Mouse (Mus musculus): ENCODE results near the gene Hoxa11. TPM values are rescaled to one million over a fixed set of nuclear protein-coding genes. Genes with fewer than 3 reads are reported as not detected.

Hoxa11 gene
- polyA plus RNA-seq, 1 experiment from 2014 or later = not detected

DNA sequence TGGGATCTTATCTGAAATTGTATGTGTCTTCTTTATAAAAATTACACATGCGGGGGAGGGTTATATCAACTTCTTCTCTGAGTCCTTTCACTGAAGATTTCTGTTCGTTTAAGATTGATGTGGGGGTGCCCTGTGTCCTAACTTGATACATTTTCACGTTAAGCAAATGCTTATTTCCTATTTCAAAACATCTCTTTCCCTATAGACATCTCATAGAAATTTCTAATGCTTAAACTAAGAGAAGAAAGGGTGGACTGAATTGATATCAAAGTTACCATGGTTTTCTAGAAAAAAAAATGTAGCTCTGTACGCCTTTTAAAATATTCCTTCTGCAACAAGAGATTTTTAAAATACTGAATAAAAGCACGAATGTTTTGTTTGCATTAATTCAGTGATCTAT, 21.6 kb upstream of the Hoxa11 start:
- no peak overlapping the region for H3K4me2 ChIP-seq (replicated peaks)
- no peak overlapping the region for H3K9ac ChIP-seq
- H3K36me3 ChIP-seq (replicated peaks; ENCODE audit: control insufficient read depth, insufficient read depth) = no peaks in the 10 kb centered on the region
- WGBS = 16% methylated on average over 5 of the region's 5 CpGs
- no peak overlapping the region for H3K27ac ChIP-seq
- no peak for ATAC-seq (ENCODE audit: low FRiP score)
- no peaks in the 10 kb centered on the region for H3K9me3 ChIP-seq (ENCODE audit: control insufficient read depth, low read length)
- DNase-seq (ENCODE audit: low spot score) = no peak
- peaks cover 99% of the 10 kb centered on the region for H3K27me3 ChIP-seq (ENCODE audit: control insufficient read depth, insufficient read depth, low read length)
- no peak overlapping the region for H3K4me3 ChIP-seq (replicated peaks; ENCODE audit: low read length)
- no peaks in the 10 kb centered on the region for H3K4me1 ChIP-seq (replicated peaks; ENCODE audit: control insufficient read depth, insufficient read depth, low read length)

DNA sequence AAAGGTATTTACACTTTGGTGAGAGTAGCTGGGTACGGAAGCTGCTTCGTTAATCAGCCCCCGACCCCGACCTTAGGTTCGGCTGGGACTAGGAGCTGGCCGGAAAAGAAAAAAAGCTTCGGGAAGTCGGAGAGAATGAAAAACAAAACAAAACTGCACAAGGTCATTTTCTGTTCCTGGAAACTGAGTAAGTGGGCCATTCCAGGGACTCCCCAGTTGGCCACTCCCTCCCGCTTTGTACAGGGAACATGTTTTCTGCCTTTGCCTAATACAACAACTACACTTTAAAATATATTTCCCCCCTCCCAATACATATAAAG, 21.0 kb upstream of the Hoxa11 start:
- H3K4me1 ChIP-seq (replicated peaks; ENCODE audit: control insufficient read depth, insufficient read depth, low read length) = no peaks in the 10 kb centered on the region
- ATAC-seq (ENCODE audit: low FRiP score) = no peak
- H3K27ac ChIP-seq = no peak overlapping the region
- no peak overlapping the region for H3K4me2 ChIP-seq (replicated peaks)
- H3K9ac ChIP-seq = no peak overlapping the region
- H3K36me3 ChIP-seq (replicated peaks; ENCODE audit: control insufficient read depth, insufficient read depth) = no peaks in the 10 kb centered on the region
- no peaks in the 10 kb centered on the region for H3K9me3 ChIP-seq (ENCODE audit: control insufficient read depth, low read length)
- 2% methylated on average over 9 of the region's 9 CpGs for WGBS
- H3K27me3 ChIP-seq (ENCODE audit: control insufficient read depth, insufficient read depth, low read length) = peaks cover 100% of the 10 kb centered on the region
- no peak for DNase-seq (ENCODE audit: low spot score)
- no peak overlapping the region for H3K4me3 ChIP-seq (replicated peaks; ENCODE audit: low read length)

DNA sequence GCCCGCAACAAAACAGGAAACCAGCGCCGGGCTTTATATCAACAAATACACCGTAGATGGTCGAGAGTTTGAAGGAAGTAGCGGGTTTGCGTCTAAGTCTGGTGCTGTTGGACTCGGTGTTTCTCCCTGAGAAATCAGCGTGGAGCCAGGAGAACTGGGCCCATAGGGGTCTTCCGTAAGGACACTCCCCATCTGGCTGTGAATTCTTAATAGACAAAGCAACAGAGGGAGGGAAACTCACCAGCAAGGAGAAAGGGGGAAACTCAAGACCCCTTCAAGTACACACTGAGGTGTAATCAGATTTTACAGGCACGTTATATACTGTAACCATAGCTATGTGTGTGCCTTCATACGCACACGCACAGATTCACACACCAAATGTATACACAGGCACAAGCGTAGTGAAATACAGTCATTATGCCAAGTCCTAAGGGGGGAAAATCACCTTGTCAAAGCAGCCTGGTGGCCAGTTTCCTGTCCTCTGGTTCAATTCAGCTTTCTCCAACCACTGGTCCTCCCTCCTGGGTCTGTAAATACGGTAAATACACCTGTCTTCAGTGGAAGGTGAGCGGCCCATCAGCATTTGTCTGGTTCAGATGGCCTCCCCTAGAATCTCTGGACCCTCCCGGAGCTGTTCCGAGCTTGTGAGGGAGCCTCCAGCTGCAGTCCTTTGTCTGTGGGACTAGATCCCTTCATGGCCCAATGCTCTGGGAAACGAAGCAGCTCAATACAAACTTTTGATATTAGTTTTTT, 20.5 kb upstream of the Hoxa11 start:
- Histone ChIP-seq H3K4me2 (replicated peaks) (no peak overlapping the region), H3K36me3 (replicated peaks; ENCODE audit: control insufficient read depth, insufficient read depth) (no peaks in the 10 kb centered on the region), H3K27ac (no peak overlapping the region), H3K4me1 (replicated peaks; ENCODE audit: control insufficient read depth, insufficient read depth, low read length) (no peaks in the 10 kb centered on the region), H3K4me3 (replicated peaks; ENCODE audit: low read length) (no peak overlapping the region), H3K27me3 (ENCODE audit: control insufficient read depth, insufficient read depth, low read length) (peaks cover 100% of the 10 kb centered on the region), H3K9me3 (ENCODE audit: control insufficient read depth, low read length) (no peaks in the 10 kb centered on the region), H3K9ac (no peak overlapping the region)
- DNase-seq (ENCODE audit: low spot score) = no peak
- 0% methylated on average over 19 of the region's 19 CpGs for WGBS
- ATAC-seq (ENCODE audit: low FRiP score) = no peak

DNA sequence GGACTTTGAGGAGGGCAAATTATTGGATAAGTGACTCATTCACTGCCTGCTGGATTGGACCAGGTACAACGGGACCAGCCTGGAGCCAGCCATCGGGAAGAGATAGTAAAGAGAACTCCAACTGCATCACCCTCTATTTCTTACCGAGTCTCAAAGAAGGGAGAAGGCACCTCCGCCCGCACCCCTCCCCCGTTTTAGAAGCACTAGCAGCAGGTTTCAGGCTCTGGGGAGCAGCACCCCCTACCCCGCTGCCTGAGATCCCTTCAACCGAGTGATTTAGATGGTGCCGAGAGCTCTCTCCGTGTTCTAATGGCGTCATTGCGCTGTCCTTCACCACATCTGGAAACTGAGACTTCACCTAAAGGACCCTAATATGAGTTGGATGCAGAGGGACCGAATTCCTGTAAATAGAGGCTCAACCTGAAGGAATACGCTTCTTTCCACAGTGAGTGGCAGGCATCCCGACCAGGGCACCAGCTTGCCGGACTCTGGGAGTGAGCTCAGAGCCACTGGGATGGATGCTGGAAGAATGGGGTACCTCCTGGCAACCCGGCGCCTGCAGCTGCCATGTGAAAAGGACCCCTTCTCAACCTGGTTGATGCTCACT, 19.8 kb upstream of the Hoxa11 start:
- Histone ChIP-seq H3K9ac (no peak overlapping the region), H3K4me2 (replicated peaks) (no peak overlapping the region), H3K9me3 (ENCODE audit: control insufficient read depth, low read length) (no peaks in the 10 kb centered on the region), H3K36me3 (replicated peaks; ENCODE audit: control insufficient read depth, insufficient read depth) (no peaks in the 10 kb centered on the region), H3K27me3 (ENCODE audit: control insufficient read depth, insufficient read depth, low read length) (peaks cover 96% of the 10 kb centered on the region), H3K27ac (no peak overlapping the region), H3K4me3 (replicated peaks; ENCODE audit: low read length) (no peak overlapping the region), H3K4me1 (replicated peaks; ENCODE audit: control insufficient read depth, insufficient read depth, low read length) (no peaks in the 10 kb centered on the region)
- ATAC-seq (ENCODE audit: low FRiP score) (no peak), DNase-seq (ENCODE audit: low spot score) (no peak)
- under 1% methylated on average over 18 of the region's 18 CpGs for WGBS

DNA sequence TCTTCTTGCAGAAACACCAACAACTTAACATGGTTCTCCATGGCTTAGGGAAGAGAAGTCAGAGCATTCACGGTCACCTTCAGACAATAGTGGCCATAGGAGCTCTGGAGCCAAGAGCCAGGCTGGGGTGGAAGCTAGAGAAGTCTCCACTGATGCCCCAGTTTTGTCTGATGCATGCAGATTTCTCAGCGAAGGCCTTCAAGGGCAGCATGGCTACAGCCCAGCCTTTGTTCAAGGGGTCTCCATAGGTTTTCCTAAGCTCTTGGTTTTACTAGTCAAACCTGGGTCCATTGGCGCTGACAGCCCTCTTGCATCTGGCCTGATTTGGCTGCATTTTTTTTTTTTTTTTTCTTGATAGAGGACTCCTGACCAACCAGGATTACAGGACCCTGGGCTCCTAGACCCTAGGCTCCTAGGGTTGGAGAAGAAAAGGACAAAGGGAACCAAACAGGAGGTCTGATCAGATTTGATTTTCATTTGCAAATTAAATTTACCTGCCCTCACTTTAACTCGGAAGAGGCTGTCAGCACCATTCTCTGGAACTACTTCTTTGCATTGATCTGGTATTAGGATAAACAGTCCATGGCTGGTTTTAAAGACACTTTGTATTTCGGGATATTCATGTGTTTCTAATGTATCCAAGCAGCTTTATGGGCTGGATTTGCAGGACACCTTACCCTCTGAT, 18.6 kb upstream of the Hoxa11 start:
- Histone ChIP-seq H3K4me3 (replicated peaks; ENCODE audit: low read length) (no peak overlapping the region), H3K9ac (no peak overlapping the region), H3K27ac (no peak overlapping the region), H3K36me3 (replicated peaks; ENCODE audit: control insufficient read depth, insufficient read depth) (no peaks in the 10 kb centered on the region), H3K9me3 (ENCODE audit: control insufficient read depth, low read length) (no peaks in the 10 kb centered on the region), H3K4me2 (replicated peaks) (no peak overlapping the region), H3K27me3 (ENCODE audit: control insufficient read depth, insufficient read depth, low read length) (peaks cover 92% of the 10 kb centered on the region), H3K4me1 (replicated peaks; ENCODE audit: control insufficient read depth, insufficient read depth, low read length) (no peaks in the 10 kb centered on the region; the same call in 1 of the 2 replicates)
- ATAC-seq (ENCODE audit: low FRiP score) = no peak
- DNase-seq (ENCODE audit: low spot score) = no peak
- WGBS = 2% methylated on average over 5 of the region's 5 CpGs

GRCm38 (mm10) chr6:52263321-52263585, 17.6 kb upstream of the Hoxa11 start:
- 2% methylated on average over 6 of the region's 6 CpGs for WGBS
- H3K36me3 ChIP-seq (replicated peaks; ENCODE audit: control insufficient read depth, insufficient read depth) = no peaks in the 10 kb centered on the region
- no peak overlapping the region for H3K4me2 ChIP-seq (replicated peaks)
- peaks cover 92% of the 10 kb centered on the region for H3K27me3 ChIP-seq (ENCODE audit: control insufficient read depth, insufficient read depth, low read length)
- no peak overlapping the region for H3K9ac ChIP-seq
- H3K4me1 ChIP-seq (replicated peaks; ENCODE audit: control insufficient read depth, insufficient read depth, low read length) = no peaks in the 10 kb centered on the region; the same call in 1 of the 2 replicates
- ATAC-seq (ENCODE audit: low FRiP score) = no peak
- no peak overlapping the region for H3K4me3 ChIP-seq (replicated peaks; ENCODE audit: low read length)
- no peaks in the 10 kb centered on the region for H3K9me3 ChIP-seq (ENCODE audit: control insufficient read depth, low read length)
- no peak for DNase-seq (ENCODE audit: low spot score)
- no peak overlapping the region for H3K27ac ChIP-seq

DNA sequence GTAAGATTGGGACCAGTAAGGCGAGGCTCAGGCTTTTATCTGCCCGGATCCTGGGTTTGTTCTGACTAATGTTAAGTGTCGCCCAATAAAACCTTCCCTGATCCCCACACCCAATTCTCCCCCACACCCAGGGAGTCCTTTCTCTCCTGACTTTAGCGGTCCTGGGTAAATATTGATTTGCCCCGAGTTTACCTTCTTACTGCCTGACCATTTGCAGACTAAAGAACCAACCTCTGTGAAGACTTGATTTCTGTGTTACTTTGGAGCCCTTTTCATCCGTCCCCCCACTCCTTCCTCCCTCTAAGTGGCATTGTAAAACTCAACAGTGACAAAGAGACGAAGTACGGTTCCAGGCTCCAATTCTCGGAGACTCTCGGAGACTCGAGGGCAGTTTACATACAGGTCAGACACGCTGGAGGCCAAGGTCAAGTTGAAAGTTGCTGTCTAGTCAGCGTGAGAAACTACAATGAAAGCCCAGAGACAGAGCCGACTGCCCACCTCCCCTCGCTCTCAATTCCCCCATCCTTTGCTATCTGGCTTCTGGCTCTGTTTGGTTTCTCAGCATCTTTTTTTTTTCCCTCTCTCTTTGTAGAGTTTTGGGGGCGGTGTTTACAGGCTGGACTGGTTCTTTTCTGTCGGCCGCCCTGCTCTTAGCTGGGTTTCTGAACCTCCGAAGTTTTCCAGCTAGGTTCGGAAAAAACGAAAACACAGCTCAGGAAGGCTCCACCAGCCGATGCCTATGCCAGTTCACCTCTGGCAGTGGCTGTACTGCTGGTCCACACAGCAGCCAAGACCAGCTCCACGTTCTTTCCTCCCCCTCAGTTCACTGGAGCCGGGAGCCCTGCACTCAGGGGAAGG, 17.1 kb upstream of the Hoxa11 start:
- no peak overlapping the region for H3K4me3 ChIP-seq (replicated peaks; ENCODE audit: low read length)
- DNase-seq (ENCODE audit: low spot score) (no peak), ATAC-seq (ENCODE audit: low FRiP score) (no peak)
- H3K36me3 ChIP-seq (replicated peaks; ENCODE audit: control insufficient read depth, insufficient read depth) = no peaks in the 10 kb centered on the region
- H3K27me3 ChIP-seq (ENCODE audit: control insufficient read depth, insufficient read depth, low read length) = peaks cover 92% of the 10 kb centered on the region
- H3K4me1 ChIP-seq (replicated peaks; ENCODE audit: control insufficient read depth, insufficient read depth, low read length) = no peaks in the 10 kb centered on the region; the same call in 1 of the 2 replicates
- H3K9ac ChIP-seq = no peak overlapping the region
- 3% methylated on average over 24 of the region's 24 CpGs for WGBS
- H3K4me2 ChIP-seq (replicated peaks) = no peak overlapping the region
- H3K27ac ChIP-seq = no peak overlapping the region
- H3K9me3 ChIP-seq (ENCODE audit: control insufficient read depth, low read length) = no peaks in the 10 kb centered on the region

- Histone ChIP-seq H3K36me3 (replicated peaks; ENCODE audit: control insufficient read depth, insufficient read depth) (no peaks in the 10 kb centered on the region), H3K27me3 (ENCODE audit: control insufficient read depth, insufficient read depth, low read length) (peaks cover 92% of the 10 kb centered on the region), H3K9ac (no peak overlapping the region), H3K4me3 (replicated peaks; ENCODE audit: low read length) (no peak overlapping the region), H3K9me3 (ENCODE audit: control insufficient read depth, low read length) (no peaks in the 10 kb centered on the region), H3K4me1 (replicated peaks; ENCODE audit: control insufficient read depth, insufficient read depth, low read length) (no peaks in the 10 kb centered on the region; the same call in 1 of the 2 replicates), H3K4me2 (replicated peaks) (no peak overlapping the region), H3K27ac (no peak overlapping the region)
- WGBS = 4% methylated on average over 9 of the region's 9 CpGs
- no peak for ATAC-seq (ENCODE audit: low FRiP score)
- DNase-seq (ENCODE audit: low spot score) = no peak
These were observed 16.3 kb upstream of the Hoxa11 start for GRCm38 (mm10) chr6:52261751-52262462.

Measured in hindbrain, embryonic 14.5 days (tissue).